Mouse (Mus musculus) heart, embryonic 13.5 days (tissue): Measurements from ENCODE around the gene Tbc1d22a. TPM values are rescaled to one million over a fixed set of nuclear protein-coding genes. Genes with fewer than 3 reads are reported as not detected.

ENCODE experiments used
- ATAC-seq: fragments of 200-750 bp; cut with Nextera tagmentation; 2 replicates; pipeline ENCODE4 v1.8.0; 2017; ENCODE audit warnings: moderate TSS enrichment; ENCODE audit not compliant: insufficient number of reproducible peaks, low FRiP score, low TSS enrichment; ENCODE audit errors: extremely low read depth
- H3K27ac ChIP-seq: fragments of 300-500 bp; sonication (generic); replicated peaks from 2 replicates; pipeline ENCODE4 v1.5.1; 2015; ENCODE audit warnings: moderate library complexity, mild to moderate bottlenecking, inconsistent platforms
- H3K27me3 ChIP-seq: fragments of 300-500 bp; sonication (generic); replicated peaks from 2 replicates; pipeline ENCODE4 v1.6.1; 2015; ENCODE audit warnings: mild to moderate bottlenecking, inconsistent platforms
- H3K36me3 ChIP-seq: fragments of 300-500 bp; sonication (generic); 2 replicates; pipeline ENCODE4 v1.6.1; 2015; ENCODE audit warnings: mild to moderate bottlenecking, inconsistent platforms
- H3K4me1 ChIP-seq: fragments of 300-500 bp; sonication (generic); 2 replicates; pipeline ENCODE4 v1.6.1; 2015; ENCODE audit warnings: inconsistent platforms
- H3K4me2 ChIP-seq: fragments of 300-500 bp; sonication (generic); 2 replicates; pipeline ENCODE4 v1.6.1; 2015; ENCODE audit warnings: inconsistent platforms, mild to moderate bottlenecking, moderate library complexity
- H3K4me3 ChIP-seq: fragments of 300-500 bp; sonication (generic); 2 replicates; pipeline ENCODE4 v1.5.1; 2015; ENCODE audit warnings: moderate library complexity, mild to moderate bottlenecking, inconsistent platforms
- H3K9ac ChIP-seq: fragments of 300-500 bp; sonication (generic); 2 replicates; pipeline ENCODE4 v1.6.1; 2015; ENCODE audit warnings: inconsistent platforms, mild to moderate bottlenecking, moderate library complexity
- H3K9me3 ChIP-seq: fragments of 300-500 bp; sonication (generic); 2 replicates; pipeline ENCODE4 v1.6.1; 2016; ENCODE audit warnings: inconsistent platforms
- WGBS: fragments of 180-500 bp; shearing (Covaris S2); methylation state at CpG from one replicate; pipeline ENCODE4 v1.1.7; 2015; ENCODE audit warnings: mixed read lengths; 5-methylcytosine and 5-hydroxymethylcytosine counted together
- polyA plus RNA-seq: library from polyadenylated mRNA; unstranded; fragments of >200 nt; fragmentation: Nextera tagmentation; extraction: Ambion mirVana; gene quantifications from 2 replicates; pipeline ENCODE4 v1.2.1, GENCODE M21; 2015

Gene Tbc1d22a
- polyA plus RNA-seq, 1 experiment from 2014 or later = 9.1 TPM

- Histone ChIP-seq H3K27me3 (0 out of 2 replicates have a peak, but pooled peaks cover 3% of the 10 kb centered on the region), H3K36me3 (no peaks in the 10 kb centered on the region), H3K4me1 (peaks cover 23% of the 10 kb centered on the region), H3K4me2 (no peak overlapping the region), H3K4me3 (no peak overlapping the region), H3K27ac (no peak overlapping the region), H3K9me3 (no peaks in the 10 kb centered on the region), H3K9ac (no peak overlapping the region)
- 80% methylated on average over 4 of the region's 4 CpGs for WGBS
- no peak for ATAC-seq
Observed at GRCm38 (mm10) chr15:86366726-86367125, 152.5 kb downstream of the Tbc1d22a start.

DNA sequence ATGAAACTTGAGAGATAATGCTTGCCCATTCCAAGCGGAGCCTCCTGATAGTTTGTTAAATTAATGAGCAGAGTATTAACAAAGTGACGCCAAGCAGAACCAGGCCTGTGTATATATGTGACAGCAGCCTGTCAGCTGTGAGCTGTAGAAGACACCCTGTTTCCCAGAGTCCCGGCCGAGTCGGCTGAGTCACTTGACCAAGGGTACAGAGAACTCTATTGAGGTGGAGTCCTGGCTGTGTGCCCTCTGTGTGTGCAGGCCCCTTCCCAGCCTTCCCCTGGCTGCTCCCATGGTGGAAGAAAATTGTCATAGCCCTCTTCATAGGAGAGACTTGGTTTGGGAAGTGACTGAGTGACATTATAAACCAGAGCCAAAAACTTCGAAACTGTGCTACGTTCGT is 153.0 kb downstream of the Tbc1d22a start:
- H3K27ac ChIP-seq = no peak overlapping the region
- 63% methylated on average over 8 of the region's 8 CpGs for WGBS
- ATAC-seq = no peak
- peaks cover 21% of the 10 kb centered on the region for H3K4me1 ChIP-seq
- H3K4me2 ChIP-seq = no peak overlapping the region
- H3K9me3 ChIP-seq = no peaks in the 10 kb centered on the region
- no peak overlapping the region for H3K4me3 ChIP-seq
- H3K27me3 ChIP-seq = 0 out of 2 replicates have a peak, but pooled peaks cover 3% of the 10 kb centered on the region
- H3K36me3 ChIP-seq = no peaks in the 10 kb centered on the region
- no peak overlapping the region for H3K9ac ChIP-seq

GRCm38 (mm10) chr15:86370846-86371245 is 156.6 kb downstream of the Tbc1d22a start:
- Histone ChIP-seq H3K9me3 (no peaks in the 10 kb centered on the region), H3K27ac (no peak overlapping the region), H3K36me3 (no peaks in the 10 kb centered on the region), H3K4me3 (no peak overlapping the region), H3K27me3 (no peaks in the 10 kb centered on the region), H3K4me1 (0 out of 2 replicates have a peak, but pooled peaks cover 7% of the 10 kb centered on the region), H3K4me2 (no peak overlapping the region), H3K9ac (no peak overlapping the region)
- no peak for ATAC-seq
- 70% methylated on average over 3 of the region's 3 CpGs for WGBS

- H3K27me3 ChIP-seq = no peaks in the 10 kb centered on the region; the same call in 1 of the 2 replicates
- no peak for ATAC-seq
- WGBS = 70% methylated on average over 3 of the region's 3 CpGs
Observed at GRCm38 (mm10) chr15:86375262-86375661, 161.0 kb downstream of the Tbc1d22a start.

GRCm38 (mm10) chr15:86375860-86376394 is 161.7 kb downstream of the Tbc1d22a start:
- H3K4me2 ChIP-seq = no peak overlapping the region
- no peak overlapping the region for H3K4me3 ChIP-seq
- no peaks in the 10 kb centered on the region; the same call in 1 of the 2 replicates for H3K27me3 ChIP-seq
- no peak overlapping the region for H3K9ac ChIP-seq
- no peak for ATAC-seq
- WGBS = 77% methylated on average over 6 of the region's 6 CpGs
- H3K27ac ChIP-seq = no peak overlapping the region
- H3K36me3 ChIP-seq = no peaks in the 10 kb centered on the region
- H3K4me1 ChIP-seq = no peaks in the 10 kb centered on the region
- no peaks in the 10 kb centered on the region for H3K9me3 ChIP-seq

More at GRCm38 (mm10) chr15:86375262-86375661, 161.0 kb downstream of the Tbc1d22a start:
- Histone ChIP-seq H3K4me1 (no peaks in the 10 kb centered on the region), H3K4me3 (no peak overlapping the region), H3K9ac (no peak overlapping the region), H3K9me3 (no peaks in the 10 kb centered on the region), H3K27ac (no peak overlapping the region), H3K4me2 (no peak overlapping the region), H3K36me3 (no peaks in the 10 kb centered on the region)

DNA sequence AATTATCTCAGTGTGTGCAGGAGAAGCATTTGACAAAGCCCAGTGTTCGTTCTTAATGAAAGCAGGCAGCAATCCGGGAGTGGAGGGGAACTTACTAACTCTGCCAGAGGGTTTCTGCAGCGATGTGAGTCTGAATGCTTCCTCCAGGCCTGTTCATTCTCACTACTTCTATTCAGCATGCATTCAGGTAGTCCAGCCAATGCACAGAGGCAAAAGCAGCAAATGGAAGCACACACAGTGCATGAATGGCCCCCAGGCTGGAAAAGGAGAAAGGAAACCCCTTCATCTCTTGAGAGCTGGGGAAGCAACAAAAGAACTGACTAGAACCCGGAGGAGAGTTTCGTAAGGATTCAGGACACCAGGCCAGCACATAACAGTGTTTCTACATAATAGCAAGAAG is 169.0 kb downstream of the Tbc1d22a start:
- Histone ChIP-seq H3K4me1 (no peaks in the 10 kb centered on the region), H3K4me3 (no peak overlapping the region), H3K27ac (no peak overlapping the region), H3K9me3 (no peaks in the 10 kb centered on the region), H3K27me3 (peaks cover 16% of the 10 kb centered on the region), H3K9ac (no peak overlapping the region), H3K4me2 (no peak overlapping the region), H3K36me3 (no peaks in the 10 kb centered on the region)
- ATAC-seq = no peak
- WGBS = 80% methylated on average over 5 of the region's 5 CpGs

GRCm38 (mm10) chr15:86385436-86385835 is 171.2 kb downstream of the Tbc1d22a start:
- no peak overlapping the region for H3K4me3 ChIP-seq
- H3K9me3 ChIP-seq = no peaks in the 10 kb centered on the region
- 41% methylated on average over 2 of the region's 2 CpGs for WGBS
- H3K27ac ChIP-seq = no peak overlapping the region
- peaks cover 16% of the 10 kb centered on the region for H3K27me3 ChIP-seq
- no peak overlapping the region for H3K4me2 ChIP-seq
- H3K4me1 ChIP-seq = no peaks in the 10 kb centered on the region
- no peak for ATAC-seq
- H3K9ac ChIP-seq = no peak overlapping the region
- no peaks in the 10 kb centered on the region for H3K36me3 ChIP-seq

GRCm38 (mm10) chr15:86386325-86386724 is 172.1 kb downstream of the Tbc1d22a start:
- no peak overlapping the region for H3K9ac ChIP-seq
- no peaks in the 10 kb centered on the region for H3K36me3 ChIP-seq
- WGBS = 79% methylated on average over 8 of the region's 8 CpGs
- no peak overlapping the region for H3K4me3 ChIP-seq
- H3K9me3 ChIP-seq = no peaks in the 10 kb centered on the region
- H3K27me3 ChIP-seq = peaks cover 16% of the 10 kb centered on the region
- ATAC-seq = no peak
- H3K4me2 ChIP-seq = no peak overlapping the region
- H3K4me1 ChIP-seq = no peaks in the 10 kb centered on the region
- no peak overlapping the region for H3K27ac ChIP-seq

- Histone ChIP-seq H3K27me3 (peaks cover 23% of the 10 kb centered on the region), H3K9ac (no peak overlapping the region), H3K9me3 (no peaks in the 10 kb centered on the region), H3K36me3 (no peaks in the 10 kb centered on the region), H3K4me3 (no peak overlapping the region), H3K4me1 (no peaks in the 10 kb centered on the region), H3K4me2 (no peak overlapping the region), H3K27ac (no peak overlapping the region)
- WGBS = 69% methylated on average over 3 of the region's 3 CpGs
- no peak for ATAC-seq
Observed at GRCm38 (mm10) chr15:86388597-86388996, 174.3 kb downstream of the Tbc1d22a start.

- no peaks in the 10 kb centered on the region for H3K9me3 ChIP-seq
- no peak overlapping the region for H3K27ac ChIP-seq
- no peaks in the 10 kb centered on the region for H3K36me3 ChIP-seq
- WGBS = 44% methylated on average over 5 of the region's 5 CpGs
- H3K4me3 ChIP-seq = no peak overlapping the region
- peaks cover 81% of the 10 kb centered on the region for H3K27me3 ChIP-seq
- no peak overlapping the region for H3K4me2 ChIP-seq
- no peak for ATAC-seq
- H3K9ac ChIP-seq = no peak overlapping the region
- H3K4me1 ChIP-seq = peaks cover 28% of the 10 kb centered on the region
Observed at GRCm38 (mm10) chr15:86404866-86405265, 190.6 kb downstream of the Tbc1d22a start.

GRCm38 (mm10) chr15:86405527-86405926 is 191.3 kb downstream of the Tbc1d22a start:
- WGBS = 22% methylated on average over 4 of the region's 4 CpGs
- peaks cover 81% of the 10 kb centered on the region for H3K27me3 ChIP-seq
- H3K27ac ChIP-seq = no peak overlapping the region
- H3K9me3 ChIP-seq = no peaks in the 10 kb centered on the region
- peaks cover 28% of the 10 kb centered on the region for H3K4me1 ChIP-seq
- H3K4me3 ChIP-seq = no peak overlapping the region
- H3K9ac ChIP-seq = no peak overlapping the region
- H3K4me2 ChIP-seq = no peak overlapping the region
- no peak for ATAC-seq
- no peaks in the 10 kb centered on the region for H3K36me3 ChIP-seq

DNA sequence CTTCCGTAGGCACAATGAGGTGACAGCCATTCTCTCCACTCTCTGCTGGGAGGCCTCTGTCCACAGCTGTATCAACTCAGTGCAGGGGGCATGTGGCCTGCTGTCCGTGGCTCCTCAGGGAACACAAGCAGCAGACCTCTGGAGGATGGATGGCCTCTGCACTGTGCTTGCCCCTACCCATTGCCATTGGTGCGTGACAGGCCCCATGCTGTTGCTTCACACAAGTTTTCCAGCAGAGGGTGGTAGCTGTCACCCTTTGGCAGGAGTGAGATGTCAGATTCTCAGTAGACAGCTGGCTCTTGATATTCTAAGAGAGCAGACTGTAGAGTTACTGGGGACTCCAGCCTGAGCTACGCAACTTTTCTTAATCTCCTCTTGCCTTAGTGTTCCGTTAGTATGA is 195.1 kb downstream of the Tbc1d22a start:
- H3K27me3 ChIP-seq = peaks cover 94% of the 10 kb centered on the region
- 61% methylated on average over 5 of the region's 5 CpGs for WGBS
- no peak for ATAC-seq

More for the DNA sequence above, 195.1 kb downstream of the Tbc1d22a start:
- Histone ChIP-seq H3K4me3 (no peak overlapping the region), H3K9me3 (no peaks in the 10 kb centered on the region), H3K4me2 (no peak overlapping the region), H3K27ac (no peak overlapping the region), H3K4me1 (peaks cover 10% of the 10 kb centered on the region), H3K9ac (no peak overlapping the region), H3K36me3 (no peaks in the 10 kb centered on the region)
